Mouse (Mus musculus): ENCODE results near the gene Epha7.

- TF ChIP-seq PAX5 (IDR thresholded peaks at IDR 0.05; ENCODE audit: low read length) (no peak), EP300 (IDR thresholded peaks at IDR 0.05; ENCODE audit: low read length) (no peak), TCF12 (IDR thresholded peaks at IDR 0.05; ENCODE audit: low read depth, low read length) (no peak), CTCF (conservative IDR thresholded peaks at IDR 0.05 in 1 of 2, IDR thresholded peaks at IDR 0.05 in 1 of 2; ENCODE audit: low read depth in 2 of 2, low read length in 2 of 2) (no peak)
Observed at GRCm38 (mm10) chr4:28871615-28872014, 58.7 kb downstream of the Epha7 start.

All from CH12.LX (cell line).